Comparison of ENCODE assay signal across 8 mouse cellular contexts in the genomic region with DNA sequence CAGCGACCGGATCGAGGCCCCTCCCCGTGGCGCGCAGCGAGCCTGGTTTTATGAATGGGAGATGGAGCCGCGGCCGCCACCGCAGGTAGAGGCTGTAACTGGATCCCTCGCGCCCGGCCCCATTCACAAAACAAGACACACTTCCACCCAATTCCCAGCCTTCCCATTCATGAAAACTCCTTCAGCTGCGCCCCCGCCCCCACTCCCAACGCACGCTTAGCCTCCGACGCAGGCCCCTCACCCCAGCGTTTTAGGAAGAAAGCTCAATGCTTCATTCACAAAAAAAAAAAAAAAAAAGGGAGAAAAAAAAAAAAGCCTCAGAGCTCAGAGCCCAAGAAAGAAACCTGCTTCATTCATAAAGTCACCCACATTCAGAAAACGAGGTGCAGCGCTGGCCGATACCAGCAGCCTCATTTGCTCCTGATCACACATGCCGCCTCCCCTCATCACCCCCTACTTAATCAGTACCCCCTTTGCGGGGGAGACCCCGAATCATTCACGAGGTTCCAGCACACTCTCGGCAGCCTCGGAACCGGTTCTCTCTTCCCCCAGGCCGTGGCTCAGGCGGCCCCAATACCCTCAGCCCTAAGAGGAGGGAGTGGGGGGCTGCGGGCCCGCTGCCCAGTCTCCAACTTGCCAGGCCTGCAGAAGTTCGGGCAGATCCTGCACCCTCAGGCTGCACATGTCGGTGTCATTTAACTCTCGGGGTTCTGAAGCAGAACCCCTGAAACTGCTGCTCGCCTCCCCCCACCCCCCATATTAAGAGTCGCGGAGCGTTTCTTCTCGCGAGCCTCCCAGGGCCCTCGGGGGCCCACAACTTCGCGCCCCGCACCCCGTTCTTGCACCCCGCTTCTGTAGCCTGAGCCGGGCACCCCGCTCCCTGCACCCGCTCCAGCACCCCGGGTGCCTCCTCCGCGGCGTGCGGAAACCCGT. TPM values are rescaled to one million over a fixed set of nuclear protein-coding genes. Genes with fewer than 3 reads are reported as not detected.
DNase-seq lines count a peak whose midpoint lies in the region; ATAC-seq and TF ChIP-seq lines count a peak whose summit lies in the region.

No protein-coding gene starts in this region.

- no peak for TF ChIP-seq CTCF in intestine, postnatal 0 days (IDR thresholded peaks at IDR 0.05; ENCODE audit: low read depth)

- H3K4me1 ChIP-seq in intestine, postnatal 0 days (replicated peaks; ENCODE audit: control insufficient read depth, insufficient read depth, low read length), result 0 out of 2 replicates have a peak, but pooled peaks cover 4% of the 10 kb centered on the region
- peaks cover 38% of the 10 kb centered on the region for H3K4me1 ChIP-seq in limb, embryonic 10.5 days
- H3K4me1 ChIP-seq in midbrain, embryonic 13.5 days (replicated peaks), result peaks cover 36% of the 10 kb centered on the region

- under 1% methylated on average over 59 of the region's 59 CpGs for WGBS in intestine, postnatal 0 days
- WGBS in limb, embryonic 10.5 days, result under 1% methylated on average over 59 of the region's 59 CpGs
- under 1% methylated on average over 59 of the region's 59 CpGs for WGBS in midbrain, embryonic 13.5 days

- peak; percentile 15 for ATAC-seq in intestine, postnatal 0 days
- peak; percentile 46 for ATAC-seq in midbrain, embryonic 13.5 days

- peak overlapping the region; percentile 50; the same call in 1 of the 2 replicates for H3K27ac ChIP-seq in intestine, postnatal 0 days (ENCODE audit: low read depth, low read length)
- H3K27ac ChIP-seq in limb, embryonic 10.5 days, result peak overlapping the region; percentile 95
- H3K27ac ChIP-seq in midbrain, embryonic 13.5 days, result 0 out of 2 replicates have a peak overlapping the region, but pooled peaks have one; percentile 26

- peak overlapping the region; percentile 100 for H3K4me2 ChIP-seq in intestine, postnatal 0 days (replicated peaks; ENCODE audit: low read depth)
- peak overlapping the region; percentile 100 for H3K4me2 ChIP-seq in midbrain, embryonic 13.5 days (replicated peaks)

- no peaks in the 10 kb centered on the region for H3K9me3 ChIP-seq in intestine, postnatal 0 days (ENCODE audit: control insufficient read depth)
- no peaks in the 10 kb centered on the region for H3K9me3 ChIP-seq in limb, embryonic 10.5 days (replicated peaks)
- no peaks in the 10 kb centered on the region for H3K9me3 ChIP-seq in midbrain, embryonic 13.5 days

- peak overlapping the region; percentile 73 for H3K9ac ChIP-seq in intestine, postnatal 0 days (ENCODE audit: low read depth, low read length)
- H3K9ac ChIP-seq in midbrain, embryonic 13.5 days (replicated peaks), result peak overlapping the region; percentile 71

- no peaks in the 10 kb centered on the region for H3K36me3 ChIP-seq in intestine, postnatal 0 days (ENCODE audit: control insufficient read depth, insufficient read depth)
- peaks cover 16% of the 10 kb centered on the region for H3K36me3 ChIP-seq in limb, embryonic 10.5 days
- H3K36me3 ChIP-seq in midbrain, embryonic 13.5 days, result no peaks in the 10 kb centered on the region

- peak overlapping the region; percentile 81 for H3K4me3 ChIP-seq in intestine, postnatal 0 days (ENCODE audit: low read depth, low read length)
- H3K4me3 ChIP-seq in limb, embryonic 10.5 days, result peak overlapping the region; percentile 87
- H3K4me3 ChIP-seq in midbrain, embryonic 13.5 days (replicated peaks), result peak overlapping the region; percentile 76

- intact Hi-C loops in gastrocnemius, postnatal 36 days (cut with DNase I), result loop anchor here (10.0 kb wide), 1 partner anchor 134 kb away; no protein-coding TSS in a partner anchor

- peak; percentile 71 for DNase-seq in layer of hippocampus, adult 11-12 months (ENCODE audit: low spot score)
- DNase-seq in layer of hippocampus, adult 9-10 months (ENCODE audit: low spot score), result no peak
- DNase-seq in embryo, embryonic 10 days (ENCODE audit: low spot score), result peak; percentile 92
- DNase-seq in gastrocnemius, postnatal 36 days, result peak; percentile 39 to 51
- peak; percentile 95 for DNase-seq in limb, embryonic 10.5 days (ENCODE audit: low spot score)
- peak; percentile 38 to 50 for DNase-seq in spleen, postnatal 36 days (ENCODE audit: low spot score in 2 of 2)

- no peaks in the 10 kb centered on the region; the same call in 1 of the 2 replicates for H3K27me3 ChIP-seq in intestine, postnatal 0 days (replicated peaks; ENCODE audit: control insufficient read depth, insufficient read depth, low read length)
- 0 out of 2 replicates have a peak, but pooled peaks cover 3% of the 10 kb centered on the region for H3K27me3 ChIP-seq in limb, embryonic 10.5 days (ENCODE audit: low read depth, poor library complexity, severe bottlenecking)
- peaks cover 80% of the 10 kb centered on the region for H3K27me3 ChIP-seq in midbrain, embryonic 13.5 days

RNA-seq across cellular contexts. Expression of a gene that starts 0.8 kb away (rescaled TPM):
- total RNA-seq in gastrocnemius, postnatal 36 days (2021), result 10 to 100 TPM; 10.6 to 13.1 TPM
- polyA plus RNA-seq in intestine, postnatal 0 days (2015; fragmentation: Nextera tagmentation; extraction: Ambion mirVana), result 5.4 and 5.7 TPM in 2 replicates
- 66.8 and 74.3 TPM in 2 replicates for polyA plus RNA-seq in limb, embryonic 10.5 days (2016; fragmentation: Nextera tagmentation; extraction: Ambion mirVana)
- polyA plus RNA-seq in midbrain, embryonic 13.5 days (2015; fragmentation: Nextera tagmentation; extraction: Ambion mirVana), result 9.5 and 9.9 TPM in 2 replicates

Comparison
In these comparisons a context has a peak if more than half of its experiments do, and no peak if none do; other contexts are left out.
1. H3K27ac ChIP-seq: peak in every context shown above with its lines; median percentile 95 in limb, embryonic 10.5 days; 50 in intestine, postnatal 0 days; 26 in midbrain, embryonic 13.5 days.